Mouse (Mus musculus) C2C12 (cell line): ENCODE measurements around the gene Zgrf1. TPM values are rescaled to one million over a fixed set of nuclear protein-coding genes. Genes with fewer than 3 reads are reported as not detected.

Source experiments
- H3K27me3 ChIP-seq: one replicate; pipeline ENCODE4 v1.6.1; 2011; ENCODE audit not compliant: control insufficient read depth, insufficient read depth, insufficient read length
- H3K36me3 ChIP-seq: one replicate; pipeline ENCODE4 v1.6.1; 2011; ENCODE audit not compliant: control insufficient read depth, insufficient read depth
- H3K4me3 ChIP-seq: one replicate; pipeline ENCODE4 v1.5.1; 2011; ENCODE audit warnings: mild to moderate bottlenecking, control low read depth; ENCODE audit not compliant: poor library complexity, insufficient read depth, severe bottlenecking
- H3K79me2 ChIP-seq: one replicate; pipeline ENCODE4 v1.6.1; 2011; ENCODE audit not compliant: control insufficient read depth, insufficient read depth
- H3K79me3 ChIP-seq: one replicate; pipeline ENCODE4 v1.6.1; 2011; ENCODE audit warnings: low read depth, control low read depth
- H3ac ChIP-seq: one replicate; pipeline ENCODE3; 2011; ENCODE audit warnings: low read depth; ENCODE audit not compliant: control insufficient read depth, insufficient read length
- CEBPB ChIP-seq: IDR thresholded peaks from one replicate; pipeline ENCODE4 v1.6.1; 2011; ENCODE audit warnings: low read depth, mild to moderate bottlenecking, control low read depth, moderate library complexity
- CTCF ChIP-seq: IDR thresholded peaks from one replicate; pipeline ENCODE4 v1.5.1; 2011; ENCODE audit not compliant: control insufficient read depth, insufficient read depth, insufficient read length
- FOSL1 ChIP-seq: IDR thresholded peaks from one replicate; pipeline ENCODE4 v1.8.0; 2011; ENCODE audit warnings: mild to moderate bottlenecking, low read length; ENCODE audit not compliant: poor library complexity, insufficient read depth, severe bottlenecking
- MAX ChIP-seq: IDR thresholded peaks from one replicate; pipeline ENCODE4 v1.6.1; 2011; ENCODE audit warnings: mild to moderate bottlenecking, control low read depth
- MYOD1 ChIP-seq: IDR thresholded peaks from one replicate; pipeline ENCODE4 v1.6.1; 2011; ENCODE audit warnings: low read depth; ENCODE audit not compliant: control insufficient read depth, insufficient read length
- MYOG ChIP-seq: IDR thresholded peaks from one replicate; pipeline ENCODE4 v1.6.1; 2011; ENCODE audit not compliant: control insufficient read depth, insufficient read length; ENCODE audit errors: extremely low read depth
- USF1 ChIP-seq: IDR thresholded peaks from one replicate; pipeline ENCODE4 v1.6.1; 2011; ENCODE audit warnings: low read depth, mild to moderate bottlenecking, control low read depth, moderate library complexity
- polyA plus RNA-seq: library from polyadenylated mRNA; unstranded; fragments of >200 nt; fragmentation: generic; extraction: Trizol; gene quantifications from one replicate; pipeline ENCODE4 v1.2.1, GENCODE M21; 2012; ENCODE audit warnings: missing spikeins

Zgrf1 gene
- polyA plus RNA-seq, 1 experiment = 1.6 TPM

- H3K27me3 ChIP-seq = no peaks in the 10 kb centered on the region
- H3K36me3 ChIP-seq = peaks cover 22% of the 10 kb centered on the region
- TF ChIP-seq CTCF (no peak), MYOG (no peak), FOSL1 (no peak), CEBPB (no peak)
- H3K79me3 ChIP-seq = peaks cover 12% of the 10 kb centered on the region
- H3ac ChIP-seq = no peak overlapping the region
- H3K79me2 ChIP-seq = peaks cover 29% of the 10 kb centered on the region
- no peak overlapping the region for H3K4me3 ChIP-seq
These were observed 5.4 kb upstream of the Zgrf1 start for GRCm38 (mm10) chr3:127547882-127548281.

- Histone ChIP-seq H3ac (no peak overlapping the region), H3K79me3 (peaks cover 24% of the 10 kb centered on the region), H3K79me2 (peaks cover 50% of the 10 kb centered on the region), H3K27me3 (no peaks in the 10 kb centered on the region), H3K36me3 (peaks cover 15% of the 10 kb centered on the region), H3K4me3 (peak overlapping the region; percentile 93)
- TF ChIP-seq MYOD1 (no peak), CTCF (no peak), USF1 (no peak), MAX (no peak), FOSL1 (no peak), MYOG (no peak), CEBPB (no peak)
These were observed 786 bp upstream of the Zgrf1 start for GRCm38 (mm10) chr3:127552434-127552972.

- Histone ChIP-seq H3K27me3 (no peaks in the 10 kb centered on the region), H3ac (peak overlapping the region; percentile 96), H3K79me3 (peaks cover 24% of the 10 kb centered on the region), H3K79me2 (peaks cover 50% of the 10 kb centered on the region), H3K36me3 (peaks cover 23% of the 10 kb centered on the region), H3K4me3 (peak overlapping the region; percentile 93)
- TF ChIP-seq FOSL1 = no peak
- TF ChIP-seq MYOG = no peak
- TF ChIP-seq CTCF = no peak
- TF ChIP-seq USF1 = no peak
- no peak for TF ChIP-seq MAX
- TF ChIP-seq MYOD1 = no peak
- no peak for TF ChIP-seq CEBPB
These were observed 393 bp downstream of the Zgrf1 start for GRCm38 (mm10) chr3:127553720-127554043.

- TF ChIP-seq FOSL1 (no peak), MYOD1 (no peak), MYOG (no peak), CEBPB (no peak), USF1 (no peak), MAX (no peak), CTCF (no peak)
- Histone ChIP-seq H3K36me3 (peaks cover 32% of the 10 kb centered on the region), H3K79me3 (peaks cover 24% of the 10 kb centered on the region), H3K79me2 (peaks cover 44% of the 10 kb centered on the region), H3K4me3 (peak overlapping the region; percentile 93), H3K27me3 (no peaks in the 10 kb centered on the region), H3ac (no peak overlapping the region)
These were observed 1.4 kb downstream of the Zgrf1 start for GRCm38 (mm10) chr3:127554723-127555122.

GRCm38 (mm10) chr3:127558201-127558600, 4.9 kb downstream of the Zgrf1 start:
- Histone ChIP-seq H3K79me3 (peaks cover 12% of the 10 kb centered on the region), H3K4me3 (no peak overlapping the region), H3ac (no peak overlapping the region), H3K79me2 (peaks cover 20% of the 10 kb centered on the region), H3K27me3 (no peaks in the 10 kb centered on the region), H3K36me3 (peaks cover 54% of the 10 kb centered on the region)
- TF ChIP-seq CTCF (no peak), FOSL1 (no peak), MYOG (no peak), CEBPB (no peak)

GRCm38 (mm10) chr3:127562974-127563373, 9.7 kb downstream of the Zgrf1 start:
- peaks cover 36% of the 10 kb centered on the region for H3K36me3 ChIP-seq
- no peaks in the 10 kb centered on the region for H3K27me3 ChIP-seq
- no peak for TF ChIP-seq MYOD1
- no peak for TF ChIP-seq MAX
- no peak for TF ChIP-seq CEBPB
- TF ChIP-seq MYOG = no peak
- H3K4me3 ChIP-seq = no peak overlapping the region
- H3K79me3 ChIP-seq = no peaks in the 10 kb centered on the region
- no peaks in the 10 kb centered on the region for H3K79me2 ChIP-seq
- H3ac ChIP-seq = no peak overlapping the region
